Mouse (Mus musculus) MEL-GATA-1-ER (cell line): Measurements from ENCODE around the gene Gm49369.
"Not testable (repeated sequence)": the region's sequence is repeated elsewhere in the genome, so short reads cannot be mapped to it uniquely, and the experiment has no call there.

ENCODE experiments used
- DNase-seq: peaks from one replicate; pipeline ENCODE4 v3.0.0-alpha.2; 2012; ENCODE audit warnings: low read depth; ENCODE audit errors: extremely low read depth

Gene Gm49369

DNA sequence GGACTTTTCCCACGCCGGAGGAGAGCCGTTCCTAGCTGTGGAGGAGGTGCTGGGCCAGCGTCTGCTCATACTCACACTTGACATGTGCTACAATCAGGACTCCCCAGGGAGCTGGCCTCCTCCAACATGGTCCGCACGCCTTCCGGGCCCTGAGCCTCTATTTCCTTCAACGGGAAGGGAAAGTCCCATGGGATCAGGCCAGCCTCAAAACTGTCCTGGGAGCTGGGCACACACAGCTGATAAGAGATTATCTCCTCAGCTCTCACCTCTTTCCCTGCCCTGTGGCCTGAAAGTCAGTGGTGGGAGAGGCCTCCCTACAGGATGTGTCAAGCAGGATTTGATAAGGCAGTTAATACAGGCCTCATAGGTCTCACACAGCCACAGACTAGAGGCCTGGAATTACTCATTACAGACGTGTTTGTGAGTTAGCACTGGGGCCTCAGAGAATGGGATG, 52.2 kb downstream of the Gm49369 start:
- DNase-seq = no peak

DNA sequence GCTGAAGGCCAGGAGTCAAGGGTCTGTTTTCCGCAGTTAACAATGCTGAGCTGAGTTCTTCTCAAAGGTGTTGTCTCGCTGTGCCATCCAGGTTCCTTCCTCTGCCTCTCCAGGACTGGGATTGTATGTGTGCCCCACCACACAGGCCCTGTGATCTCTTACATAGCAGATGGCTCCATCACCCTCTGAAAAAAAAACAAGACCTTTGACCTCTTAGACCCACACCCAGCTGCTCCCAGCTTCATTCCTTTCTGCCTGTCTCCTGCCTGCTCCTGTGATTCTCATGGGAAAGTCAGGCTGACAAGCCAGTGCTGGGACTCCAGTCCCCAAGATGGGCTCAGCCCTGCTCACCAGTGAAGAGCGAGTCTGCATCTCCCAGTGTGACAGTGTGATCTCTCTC, 54.0 kb downstream of the Gm49369 start:
- no peak for DNase-seq

DNA sequence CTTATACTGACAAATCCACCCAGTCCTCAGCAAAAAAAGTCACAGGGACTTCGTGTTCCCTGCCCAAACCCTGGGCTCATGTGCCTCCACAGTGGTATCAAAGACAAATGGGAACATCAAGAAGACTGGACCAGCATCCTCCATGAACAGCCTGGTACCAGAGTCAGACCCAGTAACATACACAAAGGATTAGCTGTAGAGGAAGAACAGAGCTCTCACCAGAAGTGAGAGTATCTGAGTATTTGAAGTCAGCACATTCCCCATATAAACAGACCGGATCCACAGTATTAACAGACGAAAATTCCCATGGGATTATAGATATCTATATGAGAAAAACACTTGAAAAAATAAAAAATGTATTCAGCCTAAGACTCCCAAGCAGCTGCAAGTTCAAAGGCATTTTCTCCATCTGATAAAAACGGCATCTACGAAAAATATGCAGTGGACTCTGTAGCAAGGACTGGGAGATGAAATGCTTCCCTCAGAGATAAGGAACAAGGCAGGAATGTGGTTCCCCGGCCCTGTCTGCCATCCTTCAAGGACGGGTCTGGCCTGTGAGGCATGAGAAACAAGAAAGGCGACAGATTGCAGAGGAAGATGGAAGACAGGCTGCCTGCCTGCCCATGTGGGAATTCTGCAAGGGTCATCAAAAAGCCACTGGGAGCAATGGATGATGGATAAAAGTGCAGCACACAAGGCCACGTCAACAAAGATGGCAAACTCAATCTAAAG, 55.6 kb downstream of the Gm49369 start:
- DNase-seq = no peak

DNA sequence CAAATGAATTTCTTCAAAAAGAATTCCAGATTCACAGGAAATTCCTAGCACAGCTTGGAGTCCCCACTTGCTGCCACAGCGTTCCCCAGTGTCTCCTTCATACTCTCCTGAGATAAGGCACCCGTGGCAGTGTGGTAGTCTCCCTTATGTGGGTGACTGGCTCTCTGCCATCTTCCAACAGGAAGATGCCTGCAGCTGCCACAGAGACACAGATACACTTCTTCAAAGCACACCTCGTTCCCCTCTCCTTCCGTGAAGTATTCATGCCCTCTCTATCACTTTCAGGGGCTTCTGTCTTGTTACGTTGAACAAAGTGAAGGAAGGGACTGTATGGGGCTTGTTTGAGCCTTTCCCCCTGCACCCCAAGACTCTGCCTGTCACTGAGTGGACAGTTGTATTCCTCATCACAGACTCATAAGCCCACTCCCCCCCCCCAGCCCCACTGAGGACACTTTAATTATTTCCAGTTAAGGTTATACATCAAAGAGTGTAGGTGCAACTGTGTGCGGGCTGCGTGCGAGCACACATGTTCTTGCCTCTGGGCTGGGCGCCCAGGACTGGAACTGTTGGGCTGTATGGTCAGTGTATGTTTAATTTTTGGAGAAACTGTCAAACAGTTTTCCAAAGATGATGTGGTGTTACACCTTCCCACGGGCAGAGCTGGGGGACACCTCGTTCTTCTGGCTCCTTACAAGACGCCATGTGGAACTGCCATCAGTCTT, 58.9 kb downstream of the Gm49369 start:
- DNase-seq = no peak

DNA sequence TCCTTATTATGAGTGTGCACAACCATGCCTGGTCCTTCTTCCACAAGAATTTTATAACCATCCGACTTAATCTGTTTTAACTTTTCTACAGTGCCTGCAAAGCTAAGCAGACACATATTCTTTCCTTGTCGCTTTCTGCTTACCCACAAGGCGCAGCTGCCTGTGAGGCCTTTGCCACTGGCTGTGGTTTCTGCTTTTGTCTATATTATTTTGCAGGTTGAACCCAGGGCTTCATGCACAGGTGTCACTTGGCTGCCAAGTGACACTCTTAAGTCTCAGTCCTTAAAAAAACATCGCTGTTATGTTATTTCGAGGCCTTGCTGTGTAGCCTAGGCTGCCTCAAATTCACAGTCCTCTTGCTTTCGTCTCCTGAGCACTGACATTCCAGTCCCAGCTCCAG, 59.8 kb downstream of the Gm49369 start:
- DNase-seq = no peak

DNA sequence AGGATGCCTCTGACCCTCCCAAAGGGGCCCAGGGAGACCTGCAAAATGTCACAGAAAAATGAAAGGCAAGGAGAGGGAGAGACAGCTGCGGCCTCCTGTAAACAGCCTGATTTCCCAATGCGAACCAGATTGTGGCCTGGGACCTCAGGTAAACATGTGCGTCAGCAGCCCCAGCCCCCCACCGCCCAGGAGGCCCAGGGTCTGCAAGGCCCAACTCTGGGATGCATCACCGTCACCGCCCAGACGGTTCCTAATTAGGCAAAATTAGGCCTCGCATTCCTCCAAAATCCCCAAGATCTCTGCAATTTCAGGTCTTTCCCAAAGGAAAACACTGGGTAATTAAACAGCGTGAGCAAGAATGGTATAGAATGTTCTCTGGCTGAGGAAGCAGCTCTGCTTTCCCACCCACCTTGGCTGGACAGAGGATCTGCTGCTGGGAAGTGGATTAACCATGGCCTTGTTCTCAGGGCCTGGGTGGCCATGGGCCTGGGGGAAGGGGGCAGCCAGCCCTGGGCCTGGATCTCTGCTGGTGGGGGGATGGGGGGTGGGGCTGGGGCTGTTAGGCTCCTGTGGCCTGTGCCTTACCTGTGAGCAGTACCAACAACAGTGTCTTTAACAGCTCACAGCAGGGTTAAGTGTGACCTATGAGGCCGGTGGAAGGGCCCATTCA, 60.7 kb downstream of the Gm49369 start:
- not testable (repeated sequence) for DNase-seq
